Mouse (Mus musculus): ENCODE results near the gene Rasgef1a. TPM values are rescaled to one million over a fixed set of nuclear protein-coding genes. Genes with fewer than 3 reads are reported as not detected.

The Rasgef1a gene
- polyA plus RNA-seq, 1 experiment from 2014 or later = 1.4 TPM

GRCm38 (mm10) chr6:118045180-118045579, 33.9 kb downstream of the Rasgef1a start:
- Histone ChIP-seq H3K36me3 (ENCODE audit: control insufficient read depth, insufficient read depth, low read length) (no peaks in the 10 kb centered on the region), H3K27me3 (ENCODE audit: control insufficient read depth, insufficient read depth, low read length) (no peaks in the 10 kb centered on the region), H3K4me2 (ENCODE audit: low read depth, low read length) (no peak overlapping the region), H3K9me3 (ENCODE audit: control insufficient read depth, low read length) (no peaks in the 10 kb centered on the region), H3K4me3 (ENCODE audit: low read depth, low read length) (no peak overlapping the region), H3K27ac (ENCODE audit: low read depth, low read length) (no peak overlapping the region), H3K9ac (replicated peaks; ENCODE audit: low read depth, low read length) (no peak overlapping the region), H3K4me1 (ENCODE audit: control insufficient read depth, insufficient read depth, low read length) (no peaks in the 10 kb centered on the region)
- WGBS = 46% methylated on average over 4 of the region's 4 CpGs
- ATAC-seq (ENCODE audit: low read depth) = no peak

GRCm38 (mm10) chr6:118045892-118046291, 34.7 kb downstream of the Rasgef1a start:
- no peaks in the 10 kb centered on the region for H3K36me3 ChIP-seq (ENCODE audit: control insufficient read depth, insufficient read depth, low read length)
- no peak overlapping the region for H3K4me2 ChIP-seq (ENCODE audit: low read depth, low read length)
- no peaks in the 10 kb centered on the region for H3K27me3 ChIP-seq (ENCODE audit: control insufficient read depth, insufficient read depth, low read length)
- H3K4me3 ChIP-seq (ENCODE audit: low read depth, low read length) = no peak overlapping the region
- no peak overlapping the region for H3K27ac ChIP-seq (ENCODE audit: low read depth, low read length)
- 70% methylated on average over 7 of the region's 7 CpGs for WGBS
- no peak for ATAC-seq (ENCODE audit: low read depth)
- no peaks in the 10 kb centered on the region for H3K4me1 ChIP-seq (ENCODE audit: control insufficient read depth, insufficient read depth, low read length)
- H3K9ac ChIP-seq (replicated peaks; ENCODE audit: low read depth, low read length) = no peak overlapping the region
- no peaks in the 10 kb centered on the region for H3K9me3 ChIP-seq (ENCODE audit: control insufficient read depth, low read length)

- 84% methylated on average over 3 of the region's 3 CpGs for WGBS
- Histone ChIP-seq H3K27ac (ENCODE audit: low read depth, low read length) (no peak overlapping the region), H3K27me3 (ENCODE audit: control insufficient read depth, insufficient read depth, low read length) (no peaks in the 10 kb centered on the region), H3K9me3 (ENCODE audit: control insufficient read depth, low read length) (no peaks in the 10 kb centered on the region), H3K9ac (replicated peaks; ENCODE audit: low read depth, low read length) (no peak overlapping the region), H3K36me3 (ENCODE audit: control insufficient read depth, insufficient read depth, low read length) (no peaks in the 10 kb centered on the region), H3K4me3 (ENCODE audit: low read depth, low read length) (no peak overlapping the region), H3K4me1 (ENCODE audit: control insufficient read depth, insufficient read depth, low read length) (no peaks in the 10 kb centered on the region), H3K4me2 (ENCODE audit: low read depth, low read length) (no peak overlapping the region)
- no peak for ATAC-seq (ENCODE audit: low read depth)
Measured at GRCm38 (mm10) chr6:118046511-118046910, 35.3 kb downstream of the Rasgef1a start.

GRCm38 (mm10) chr6:118046924-118047323, 35.7 kb downstream of the Rasgef1a start:
- no peaks in the 10 kb centered on the region for H3K4me1 ChIP-seq (ENCODE audit: control insufficient read depth, insufficient read depth, low read length)
- no peak overlapping the region for H3K9ac ChIP-seq (replicated peaks; ENCODE audit: low read depth, low read length)
- no peaks in the 10 kb centered on the region for H3K9me3 ChIP-seq (ENCODE audit: control insufficient read depth, low read length)
- H3K27ac ChIP-seq (ENCODE audit: low read depth, low read length) = no peak overlapping the region
- no peak for ATAC-seq (ENCODE audit: low read depth)
- no peaks in the 10 kb centered on the region for H3K27me3 ChIP-seq (ENCODE audit: control insufficient read depth, insufficient read depth, low read length)
- no peaks in the 10 kb centered on the region for H3K36me3 ChIP-seq (ENCODE audit: control insufficient read depth, insufficient read depth, low read length)
- H3K4me2 ChIP-seq (ENCODE audit: low read depth, low read length) = no peak overlapping the region
- no peak overlapping the region for H3K4me3 ChIP-seq (ENCODE audit: low read depth, low read length)

GRCm38 (mm10) chr6:118047811-118048505, 36.7 kb downstream of the Rasgef1a start:
- H3K27ac ChIP-seq (ENCODE audit: low read depth, low read length) = no peak overlapping the region
- 83% methylated on average over 4 of the region's 4 CpGs for WGBS
- H3K27me3 ChIP-seq (ENCODE audit: control insufficient read depth, insufficient read depth, low read length) = no peaks in the 10 kb centered on the region
- H3K4me2 ChIP-seq (ENCODE audit: low read depth, low read length) = no peak overlapping the region
- H3K4me3 ChIP-seq (ENCODE audit: low read depth, low read length) = no peak overlapping the region
- H3K9me3 ChIP-seq (ENCODE audit: control insufficient read depth, low read length) = no peaks in the 10 kb centered on the region
- no peaks in the 10 kb centered on the region for H3K36me3 ChIP-seq (ENCODE audit: control insufficient read depth, insufficient read depth, low read length)
- no peak overlapping the region for H3K9ac ChIP-seq (replicated peaks; ENCODE audit: low read depth, low read length)
- no peaks in the 10 kb centered on the region for H3K4me1 ChIP-seq (ENCODE audit: control insufficient read depth, insufficient read depth, low read length)
- ATAC-seq (ENCODE audit: low read depth) = no peak

GRCm38 (mm10) chr6:118049776-118050175, 38.5 kb downstream of the Rasgef1a start:
- H3K4me2 ChIP-seq (ENCODE audit: low read depth, low read length) = no peak overlapping the region
- no peak overlapping the region for H3K4me3 ChIP-seq (ENCODE audit: low read depth, low read length)
- no peaks in the 10 kb centered on the region for H3K4me1 ChIP-seq (ENCODE audit: control insufficient read depth, insufficient read depth, low read length)
- H3K36me3 ChIP-seq (ENCODE audit: control insufficient read depth, insufficient read depth, low read length) = no peaks in the 10 kb centered on the region
- no peaks in the 10 kb centered on the region for H3K27me3 ChIP-seq (ENCODE audit: control insufficient read depth, insufficient read depth, low read length)
- no peak overlapping the region for H3K9ac ChIP-seq (replicated peaks; ENCODE audit: low read depth, low read length)
- 88% methylated on average over 6 of the region's 6 CpGs for WGBS
- no peak overlapping the region for H3K27ac ChIP-seq (ENCODE audit: low read depth, low read length)
- no peaks in the 10 kb centered on the region for H3K9me3 ChIP-seq (ENCODE audit: control insufficient read depth, low read length)
- no peak for ATAC-seq (ENCODE audit: low read depth)

- no peak for ATAC-seq (ENCODE audit: low read depth)
- H3K4me3 ChIP-seq (ENCODE audit: low read depth, low read length) = no peak overlapping the region
- no peaks in the 10 kb centered on the region for H3K9me3 ChIP-seq (ENCODE audit: control insufficient read depth, low read length)
- H3K9ac ChIP-seq (replicated peaks; ENCODE audit: low read depth, low read length) = no peak overlapping the region
- H3K4me2 ChIP-seq (ENCODE audit: low read depth, low read length) = no peak overlapping the region
- H3K4me1 ChIP-seq (ENCODE audit: control insufficient read depth, insufficient read depth, low read length) = no peaks in the 10 kb centered on the region
- no peaks in the 10 kb centered on the region for H3K27me3 ChIP-seq (ENCODE audit: control insufficient read depth, insufficient read depth, low read length)
- no peak overlapping the region for H3K27ac ChIP-seq (ENCODE audit: low read depth, low read length)
- no peaks in the 10 kb centered on the region for H3K36me3 ChIP-seq (ENCODE audit: control insufficient read depth, insufficient read depth, low read length)
- 93% methylated on average over 4 of the region's 4 CpGs for WGBS
Measured at GRCm38 (mm10) chr6:118051474-118051873, 40.2 kb downstream of the Rasgef1a start.

- Histone ChIP-seq H3K27ac (ENCODE audit: low read depth, low read length) (no peak overlapping the region), H3K9me3 (ENCODE audit: control insufficient read depth, low read length) (no peaks in the 10 kb centered on the region), H3K4me3 (ENCODE audit: low read depth, low read length) (no peak overlapping the region), H3K4me1 (ENCODE audit: control insufficient read depth, insufficient read depth, low read length) (no peaks in the 10 kb centered on the region), H3K27me3 (ENCODE audit: control insufficient read depth, insufficient read depth, low read length) (no peaks in the 10 kb centered on the region), H3K9ac (replicated peaks; ENCODE audit: low read depth, low read length) (no peak overlapping the region), H3K36me3 (ENCODE audit: control insufficient read depth, insufficient read depth, low read length) (no peaks in the 10 kb centered on the region), H3K4me2 (ENCODE audit: low read depth, low read length) (no peak overlapping the region)
- 78% methylated on average over 10 of the region's 10 CpGs for WGBS
- ATAC-seq (ENCODE audit: low read depth) = no peak
Measured at GRCm38 (mm10) chr6:118055209-118055608, 44.0 kb downstream of the Rasgef1a start.

- no peak overlapping the region for H3K4me2 ChIP-seq (ENCODE audit: low read depth, low read length)
- H3K27ac ChIP-seq (ENCODE audit: low read depth, low read length) = no peak overlapping the region
- WGBS = 90% methylated on average over 4 of the region's 4 CpGs
- no peak overlapping the region for H3K9ac ChIP-seq (replicated peaks; ENCODE audit: low read depth, low read length)
- H3K27me3 ChIP-seq (ENCODE audit: control insufficient read depth, insufficient read depth, low read length) = no peaks in the 10 kb centered on the region
- no peak overlapping the region for H3K4me3 ChIP-seq (ENCODE audit: low read depth, low read length)
- H3K9me3 ChIP-seq (ENCODE audit: control insufficient read depth, low read length) = no peaks in the 10 kb centered on the region
- no peaks in the 10 kb centered on the region for H3K36me3 ChIP-seq (ENCODE audit: control insufficient read depth, insufficient read depth, low read length)
- peaks cover 3% of the 10 kb centered on the region for H3K4me1 ChIP-seq (ENCODE audit: control insufficient read depth, insufficient read depth, low read length)
- no peak for ATAC-seq (ENCODE audit: low read depth)
Measured at GRCm38 (mm10) chr6:118061266-118061665, 50.0 kb downstream of the Rasgef1a start.
